Mouse (Mus musculus) urinary bladder, postnatal 4 days (tissue): ENCODE data around the gene Slco6c1.

Experiments used
- DNase-seq, 2 experiments: peaks; one replicate each; pipeline ENCODE4 v3.0.0; 2021 to 2022; ENCODE audit warnings: low spot score in 2 of 2

Gene Slco6c1

GRCm38 (mm10) chr1:97128201-97128600, at the start of gene Slco6c1:
Gene Slco6c1 (minus strand): TSS chr1:97128301.
- no peak for DNase-seq

- DNase-seq = no peak
These were observed 89.1 kb downstream of the Slco6c1 start for GRCm38 (mm10) chr1:97038982-97039381.

- DNase-seq = no peak
These were observed 89.6 kb downstream of the Slco6c1 start for GRCm38 (mm10) chr1:97038548-97038947.

GRCm38 (mm10) chr1:97037955-97038354, 90.1 kb downstream of the Slco6c1 start:
- DNase-seq = no peak

GRCm38 (mm10) chr1:97021388-97021787, 106.7 kb downstream of the Slco6c1 start:
- no peak for DNase-seq

GRCm38 (mm10) chr1:97019404-97019803, 108.7 kb downstream of the Slco6c1 start:
- DNase-seq = no peak

- DNase-seq = no peak
These were observed 109.1 kb downstream of the Slco6c1 start for GRCm38 (mm10) chr1:97018978-97019377.
